Comparison of ENCODE assay signal across 9 mouse cellular contexts in the genomic region with DNA sequence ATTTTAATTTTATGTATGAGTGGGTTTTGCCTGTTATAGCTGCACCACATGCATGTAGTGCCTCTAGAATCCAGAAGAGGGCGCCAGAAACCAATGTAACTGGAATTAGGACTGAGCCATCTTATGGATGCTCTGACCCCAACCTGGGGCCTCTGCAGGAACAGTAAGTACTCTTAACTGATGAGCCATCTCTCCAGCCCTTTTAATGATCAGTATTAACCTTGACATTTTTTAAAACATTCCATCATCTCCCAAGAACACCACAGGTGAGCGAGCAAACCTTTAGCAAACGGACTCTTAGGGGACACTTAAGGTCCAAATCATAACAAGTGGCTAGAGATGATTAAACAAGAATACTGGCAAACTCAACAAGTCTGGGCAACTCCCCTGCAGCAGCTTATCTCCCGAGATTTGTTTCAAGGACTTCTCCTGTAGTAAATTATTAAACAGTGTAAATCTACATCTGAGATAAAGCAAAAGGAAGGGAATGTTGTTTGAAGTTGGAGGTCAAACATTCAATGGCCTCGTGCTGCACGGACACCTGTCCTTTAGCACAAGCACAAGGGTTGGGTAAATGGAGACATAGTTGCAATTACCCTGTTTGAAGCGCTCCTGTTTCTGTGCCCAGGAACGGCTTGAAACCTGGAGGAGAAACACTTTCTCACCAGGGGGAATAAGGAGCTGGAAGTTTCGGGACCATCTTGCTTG.
DNase-seq lines count a peak whose midpoint lies in the region; ATAC-seq and TF ChIP-seq lines count a peak whose summit lies in the region.
"Had no signal": no experiment of that assay in that cellular context is flagged by ENCODE, and none has a peak within 500 bp of the region (broad histone marks: within the 10 kb centered on the region; RNA-seq: fewer than 3 reads in every experiment).

No protein-coding gene starts in this region.

- no peak overlapping the region for H3K27ac ChIP-seq in left cerebral cortex, adult 2 months
- peak overlapping the region; percentile 74 for H3K27ac ChIP-seq in intestine, embryonic 14.5 days (ENCODE audit: low read depth)
- peak overlapping the region; percentile 79 for H3K27ac ChIP-seq in liver, embryonic 12.5 days

- TF ChIP-seq CTCF in left cerebral cortex, adult 2 months (IDR thresholded peaks at IDR 0.05), result peak; percentile 74

- ATAC-seq in intestine, embryonic 14.5 days (replicated peaks; ENCODE audit: low FRiP score, low TSS enrichment, low read depth), result peak; percentile 70
- ATAC-seq in liver, embryonic 12.5 days, result peak; percentile 35; the same call in 1 of the 2 replicates
- peak; percentile 55 for ATAC-seq in neutrophil, adult 5-6 weeks (ENCODE audit: extremely low read depth, insufficient number of reproducible peaks, low FRiP score, poor library complexity, severe bottlenecking)

- DNase-seq in left cerebral cortex, adult 2 months (ENCODE audit: extremely low spot score in 1 of 2, low spot score in 2 of 2), result peak; percentile 20 to 48
- DNase-seq in left cerebral cortex, adult 8-10 months (ENCODE audit: low spot score in 2 of 2), result no peak
- DNase-seq in NIH3T3 (ENCODE audit: low read depth), result peak; percentile 71
- peak; percentile 79 for DNase-seq in embryo, embryonic 10 days (ENCODE audit: low spot score)
- peak; percentile 83 for DNase-seq in intestine, embryonic 14.5 days (ENCODE audit: low spot score)
- no peak for DNase-seq in frontal cortex, postnatal 14 days (ENCODE audit: low spot score in 2 of 2)

- H3K4me3 ChIP-seq in left cerebral cortex, adult 2 months, result no peak overlapping the region
- no peak overlapping the region for H3K4me3 ChIP-seq in intestine, embryonic 14.5 days (ENCODE audit: low read depth, low read length)
- no peak overlapping the region for H3K4me3 ChIP-seq in liver, embryonic 12.5 days
- H3K4me3 ChIP-seq: erythroblast, embryonic 14.5 days had no signal

- no peak overlapping the region for H3K4me2 ChIP-seq in intestine, embryonic 14.5 days (ENCODE audit: low read length)
- H3K4me2 ChIP-seq in liver, embryonic 12.5 days, result no peak overlapping the region

- intact Hi-C loops in left cerebral cortex, adult 2 months (cut with DNase I), result loop anchor here (1.0 kb wide), 1 partner anchor 222 kb away; no protein-coding TSS in a partner anchor

- no peaks in the 10 kb centered on the region for H3K27me3 ChIP-seq in intestine, embryonic 14.5 days (replicated peaks; ENCODE audit: control insufficient read depth, insufficient read depth, low read length)
- peaks cover 6% of the 10 kb centered on the region; the same call in 1 of the 2 replicates for H3K27me3 ChIP-seq in liver, embryonic 12.5 days (replicated peaks)

- 45% methylated on average over 9 of the region's 9 CpGs for WGBS in intestine, embryonic 14.5 days
- 58% methylated on average over 9 of the region's 9 CpGs for WGBS in liver, embryonic 12.5 days (ENCODE audit: insufficient replicate concordance)

- no peak overlapping the region for H3K9ac ChIP-seq in intestine, embryonic 14.5 days (ENCODE audit: low read length)
- H3K9ac ChIP-seq in liver, embryonic 12.5 days, result no peak overlapping the region

- H3K36me3 ChIP-seq in intestine, embryonic 14.5 days (ENCODE audit: control insufficient read depth, insufficient read depth, low read length), result no peaks in the 10 kb centered on the region
- H3K36me3 ChIP-seq in liver, embryonic 12.5 days, result no peaks in the 10 kb centered on the region

- 0 out of 2 replicates have a peak, but pooled peaks cover 3% of the 10 kb centered on the region for H3K4me1 ChIP-seq in intestine, embryonic 14.5 days (replicated peaks; ENCODE audit: control insufficient read depth, insufficient read depth, low read length)
- peaks cover 13% of the 10 kb centered on the region for H3K4me1 ChIP-seq in liver, embryonic 12.5 days

- no peaks in the 10 kb centered on the region for H3K9me3 ChIP-seq in intestine, embryonic 14.5 days (ENCODE audit: control insufficient read depth, low read length)
- no peaks in the 10 kb centered on the region for H3K9me3 ChIP-seq in liver, embryonic 12.5 days (replicated peaks)

Comparison
In these comparisons a context has a peak if more than half of its experiments do, and no peak if none do; other contexts are left out.
1. DNase-seq: peak in left cerebral cortex, adult 2 months (2 of 2), NIH3T3 (single experiment), embryo, embryonic 10 days (single experiment) and intestine, embryonic 14.5 days (single experiment); none in left cerebral cortex, adult 8-10 months (0 of 2) and frontal cortex, postnatal 14 days (0 of 2).
2. Peak in every context shown above with its lines, with median percentiles within 50 percentile points of each other: ATAC-seq.